Mouse (Mus musculus) ES-Bruce4 (cell line): ENCODE data around the gene Aco1. TPM values are rescaled to one million over a fixed set of nuclear protein-coding genes. Genes with fewer than 3 reads are reported as not detected.
A peak's percentile ranks its signal among the peaks of the same experiment; 100 is the strongest.

Experiments
- H3K27ac ChIP-seq: 2 replicates; pipeline ENCODE4 v1.5.1; 2012; ENCODE audit warnings: low read length, inconsistent platforms; ENCODE audit not compliant: insufficient read depth
- H3K27me3 ChIP-seq: 2 replicates; pipeline ENCODE4 v1.6.1; 2012; ENCODE audit warnings: mild to moderate bottlenecking, low read length, inconsistent platforms; ENCODE audit not compliant: control insufficient read depth, poor library complexity, insufficient read depth, severe bottlenecking
- H3K36me3 ChIP-seq: 2 replicates; pipeline ENCODE4 v1.6.1; 2012; ENCODE audit warnings: inconsistent platforms, mild to moderate bottlenecking, low read length, moderate library complexity; ENCODE audit not compliant: control insufficient read depth, poor library complexity, insufficient read depth, severe bottlenecking
- H3K4me1 ChIP-seq: one replicate; pipeline ENCODE4 v1.8.1; 2011; ENCODE audit warnings: low read length; ENCODE audit not compliant: control insufficient read depth, insufficient read depth
- H3K4me3 ChIP-seq: 2 replicates; pipeline ENCODE4 v1.5.1; 2011; ENCODE audit warnings: low read depth, mild to moderate bottlenecking, low read length
- H3K9ac ChIP-seq: 2 replicates; pipeline ENCODE4 v1.6.1; 2012; ENCODE audit warnings: low read depth, mild to moderate bottlenecking, inconsistent platforms; ENCODE audit not compliant: poor library complexity, severe bottlenecking
- H3K9me3 ChIP-seq: replicated peaks from 2 replicates; pipeline ENCODE4 v1.6.1; 2012; ENCODE audit warnings: mild to moderate bottlenecking, low read length, inconsistent platforms; ENCODE audit not compliant: control insufficient read depth, poor library complexity, insufficient read depth, severe bottlenecking
- CTCF ChIP-seq: IDR thresholded peaks from one replicate; pipeline ENCODE4 v1.8.1; 2011; ENCODE audit warnings: low read depth, low read length
- EP300 ChIP-seq: IDR thresholded peaks from 2 replicates; pipeline ENCODE4 v1.6.1; 2011; ENCODE audit warnings: low read depth, low read length; ENCODE audit not compliant: insufficient read depth
- POLR2A ChIP-seq: IDR thresholded peaks from one replicate; pipeline ENCODE4 v1.8.1; 2011; ENCODE audit warnings: low read length; ENCODE audit not compliant: insufficient read depth
- polyA plus RNA-seq: library from polyadenylated mRNA; stranded (reverse); fragments of >200 nt; gene quantifications from 2 replicates; pipeline ENCODE4 v1.2.4, GENCODE M21; 2011; ENCODE audit warnings: low read depth; ENCODE audit not compliant: missing spikeins, insufficient read depth, insufficient read length

Gene Aco1
- polyA plus RNA-seq, 1 experiment, result 46.7 TPM

DNA sequence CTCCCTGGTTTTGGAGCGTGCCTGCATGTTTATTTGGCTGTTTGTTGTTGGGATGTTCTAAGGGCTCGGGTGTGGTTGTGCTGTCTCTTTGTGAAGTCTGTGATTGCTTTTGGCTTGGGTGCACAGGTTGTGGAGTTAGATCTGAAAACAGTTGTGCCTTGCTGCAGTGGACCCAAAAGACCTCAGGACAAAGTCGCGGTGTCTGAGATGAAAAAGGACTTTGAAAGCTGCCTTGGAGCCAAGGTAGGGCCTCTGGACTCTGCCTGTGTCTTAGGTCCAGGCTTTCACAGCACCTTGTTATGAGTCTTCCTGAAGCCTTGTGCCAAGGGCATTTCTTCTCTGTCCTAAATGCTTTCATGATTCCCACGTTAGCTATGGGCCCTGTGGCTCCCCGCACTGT is 37.2 kb downstream of the Aco1 start:
- TF ChIP-seq EP300, result no peak
- TF ChIP-seq CTCF, result no peak
- no peak for TF ChIP-seq POLR2A
- Histone ChIP-seq H3K4me3 (no peak overlapping the region), H3K9ac (no peak overlapping the region), H3K4me1 (peaks cover 2% of the 10 kb centered on the region), H3K9me3 (no peaks in the 10 kb centered on the region), H3K27me3 (no peaks in the 10 kb centered on the region), H3K27ac (no peak overlapping the region), H3K36me3 (peaks cover 3% of the 10 kb centered on the region; the same call in 1 of the 2 replicates)

DNA sequence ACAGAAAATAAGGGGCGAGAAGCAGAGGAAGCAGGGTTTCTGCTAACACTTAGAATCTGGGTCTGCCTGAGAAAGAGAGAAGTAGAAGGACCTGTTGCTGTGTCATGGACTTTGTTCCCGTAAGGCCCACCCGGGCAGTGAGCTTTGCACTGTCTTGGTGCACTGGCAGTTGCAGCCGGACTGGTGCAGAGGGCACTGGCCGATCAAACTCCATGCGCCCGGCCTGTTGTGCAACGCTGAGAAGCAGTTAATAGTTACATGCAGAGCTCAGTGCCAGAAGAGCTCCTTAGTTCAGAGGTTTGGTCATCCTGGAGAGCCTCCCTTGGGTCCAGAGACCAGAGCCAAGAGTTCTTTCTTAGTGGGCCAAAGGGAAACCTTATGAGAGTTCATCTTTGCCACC is 38.8 kb downstream of the Aco1 start:
- no peaks in the 10 kb centered on the region for H3K27me3 ChIP-seq
- TF ChIP-seq POLR2A, result no peak
- no peak for TF ChIP-seq CTCF
- no peak for TF ChIP-seq EP300
- no peak overlapping the region for H3K9ac ChIP-seq
- no peak overlapping the region for H3K4me3 ChIP-seq
- no peaks in the 10 kb centered on the region for H3K9me3 ChIP-seq
- H3K4me1 ChIP-seq, result no peaks in the 10 kb centered on the region
- H3K36me3 ChIP-seq, result peaks cover 3% of the 10 kb centered on the region; the same call in 1 of the 2 replicates
- H3K27ac ChIP-seq, result no peak overlapping the region

DNA sequence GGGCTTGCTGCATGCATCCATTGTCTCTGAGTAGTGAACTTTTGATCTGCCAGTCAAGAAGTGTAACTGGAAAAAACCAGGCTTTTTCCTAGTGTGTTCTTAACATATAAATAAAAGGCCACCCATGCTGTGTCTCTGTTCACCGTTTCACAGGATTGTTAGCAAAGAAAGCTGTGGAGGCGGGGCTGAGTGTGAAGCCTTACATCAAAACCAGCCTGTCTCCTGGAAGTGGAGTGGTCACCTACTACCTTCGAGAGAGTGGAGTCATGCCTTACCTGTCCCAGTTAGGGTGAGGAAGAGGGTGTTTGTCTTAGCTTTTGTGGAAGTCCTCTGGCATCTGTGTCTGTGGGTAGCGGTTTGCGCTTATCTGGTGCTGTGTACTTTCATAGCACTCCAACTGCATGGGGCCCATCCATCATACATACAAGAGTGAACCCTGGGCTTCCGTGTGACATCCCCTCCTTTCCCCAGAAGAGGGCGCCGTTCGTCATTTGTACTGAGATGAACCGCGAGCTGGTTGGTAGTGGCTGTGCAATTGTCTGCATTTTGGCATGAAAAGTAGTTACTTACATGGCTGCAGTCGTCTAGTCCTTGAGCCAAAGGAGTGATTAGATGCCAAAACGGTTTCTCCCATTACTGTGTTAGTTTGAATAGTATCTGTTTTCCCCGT is 39.9 kb downstream of the Aco1 start:
- Histone ChIP-seq H3K36me3 (peaks cover 3% of the 10 kb centered on the region; the same call in 1 of the 2 replicates), H3K9me3 (no peaks in the 10 kb centered on the region), H3K4me1 (peaks cover 3% of the 10 kb centered on the region), H3K27ac (no peak overlapping the region), H3K4me3 (no peak overlapping the region), H3K9ac (no peak overlapping the region), H3K27me3 (no peaks in the 10 kb centered on the region)
- TF ChIP-seq POLR2A, result no peak
- peak; percentile 79 for TF ChIP-seq CTCF
- no peak for TF ChIP-seq EP300

DNA sequence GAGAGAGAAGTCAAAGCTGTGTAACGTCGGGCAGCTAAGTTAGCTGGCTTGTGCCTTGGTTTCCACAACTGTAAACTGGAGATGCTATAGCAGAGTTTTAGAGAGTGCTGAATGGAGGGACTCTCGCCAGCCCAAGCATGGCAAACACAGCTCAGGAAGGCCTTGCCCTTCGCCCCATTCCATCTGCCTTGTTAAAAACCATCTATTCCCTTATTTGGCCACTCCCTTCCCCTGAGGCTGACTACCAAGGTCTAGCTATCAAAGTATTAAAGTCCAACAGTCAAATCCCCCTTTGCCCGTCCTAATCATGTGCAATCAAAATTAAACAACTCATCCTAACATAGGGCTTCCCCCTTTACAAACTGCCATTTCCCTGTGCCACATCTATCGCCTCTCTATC is 40.9 kb downstream of the Aco1 start:
- TF ChIP-seq CTCF, result no peak
- no peak for TF ChIP-seq EP300
- TF ChIP-seq POLR2A, result no peak
- no peak overlapping the region for H3K4me3 ChIP-seq
- H3K9me3 ChIP-seq, result no peaks in the 10 kb centered on the region
- peaks cover 3% of the 10 kb centered on the region; the same call in 1 of the 2 replicates for H3K36me3 ChIP-seq
- H3K27ac ChIP-seq, result no peak overlapping the region
- H3K4me1 ChIP-seq, result peaks cover 3% of the 10 kb centered on the region
- H3K9ac ChIP-seq, result no peak overlapping the region
- no peaks in the 10 kb centered on the region for H3K27me3 ChIP-seq

DNA sequence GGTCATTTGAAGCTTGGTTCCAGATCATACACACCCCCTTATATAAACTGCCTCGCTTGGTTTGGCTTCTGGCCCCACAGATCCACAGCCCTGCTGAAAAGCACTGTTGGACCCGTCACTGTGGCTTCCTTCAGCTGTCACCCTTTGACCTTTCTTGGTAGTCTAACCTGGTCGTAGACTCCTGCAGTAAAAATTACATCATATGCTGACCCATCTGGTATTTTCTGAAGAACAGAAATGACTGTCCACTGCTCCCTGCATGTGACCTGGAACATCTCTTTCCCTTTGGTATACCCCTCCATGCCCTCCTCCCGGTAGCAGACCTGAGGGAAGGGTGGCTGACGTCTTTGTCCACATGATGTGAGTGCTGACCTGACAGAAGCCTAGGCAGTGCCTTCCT is 41.6 kb downstream of the Aco1 start:
- H3K27me3 ChIP-seq, result no peaks in the 10 kb centered on the region
- peaks cover 3% of the 10 kb centered on the region; the same call in 1 of the 2 replicates for H3K36me3 ChIP-seq
- H3K9me3 ChIP-seq, result no peaks in the 10 kb centered on the region
- no peak overlapping the region for H3K4me3 ChIP-seq
- no peak overlapping the region for H3K27ac ChIP-seq
- TF ChIP-seq CTCF, result no peak
- no peak for TF ChIP-seq POLR2A
- no peak for TF ChIP-seq EP300
- no peak overlapping the region for H3K9ac ChIP-seq
- peaks cover 3% of the 10 kb centered on the region for H3K4me1 ChIP-seq

DNA sequence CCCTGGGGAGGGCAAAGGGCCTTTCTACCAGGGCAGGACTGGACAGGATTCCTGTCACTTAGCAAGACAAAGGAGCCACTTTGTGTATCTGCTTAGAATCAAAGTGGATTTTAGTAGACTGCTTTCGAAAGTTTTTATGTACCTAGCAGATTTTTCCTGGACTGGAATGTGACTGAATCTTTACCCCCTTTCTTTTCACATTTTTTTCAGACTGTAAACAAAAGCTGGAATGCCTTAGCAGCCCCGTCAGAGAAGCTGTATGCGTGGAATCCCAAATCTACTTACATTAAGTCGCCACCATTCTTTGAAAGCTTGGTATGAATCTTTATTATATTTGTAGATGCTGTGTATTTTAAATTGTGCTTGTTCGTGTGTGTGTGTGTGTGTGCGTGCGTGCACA is 45.1 kb downstream of the Aco1 start:
- Histone ChIP-seq H3K27me3 (no peaks in the 10 kb centered on the region), H3K9me3 (no peaks in the 10 kb centered on the region), H3K36me3 (no peaks in the 10 kb centered on the region; the same call in 1 of the 2 replicates), H3K4me3 (no peak overlapping the region), H3K27ac (no peak overlapping the region), H3K9ac (no peak overlapping the region), H3K4me1 (peaks cover 3% of the 10 kb centered on the region)
- peak; percentile 36; the same call in 1 of the 2 replicates for TF ChIP-seq EP300
- no peak for TF ChIP-seq POLR2A
